Mouse (Mus musculus) heart, embryonic 16.5 days (tissue): ENCODE data around the gene Rpap1. TPM values are rescaled to one million over a fixed set of nuclear protein-coding genes. Genes with fewer than 3 reads are reported as not detected.
A peak's percentile ranks its signal among the peaks of the same experiment; 100 is the strongest.

Experiments
- ATAC-seq: fragments of 200-750 bp; cut with Nextera tagmentation; replicated peaks from 2 replicates; pipeline ENCODE4 v1.8.0; 2017; ENCODE audit warnings: moderate number of reproducible peaks; ENCODE audit not compliant: insufficient read depth, low FRiP score; ENCODE audit errors: extremely low read depth
- H3K27ac ChIP-seq: fragments of 300-500 bp; sonication (generic); 2 replicates; pipeline ENCODE4 v1.5.1; 2014; ENCODE audit warnings: mild to moderate bottlenecking, low read length, control low read depth, moderate library complexity
- H3K27me3 ChIP-seq: fragments of 300-500 bp; sonication (generic); 2 replicates; pipeline ENCODE4 v1.6.1; 2014; ENCODE audit warnings: low read length, mixed read lengths; ENCODE audit not compliant: control insufficient read depth, insufficient read depth
- H3K36me3 ChIP-seq: fragments of 300-500 bp; sonication (generic); 2 replicates; pipeline ENCODE4 v1.6.1; 2014; ENCODE audit not compliant: control insufficient read depth, insufficient read depth
- H3K4me1 ChIP-seq: fragments of 300-500 bp; sonication (generic); 2 replicates; pipeline ENCODE4 v1.6.1; 2014; ENCODE audit warnings: low read length, mixed read lengths; ENCODE audit not compliant: control insufficient read depth, insufficient read depth
- H3K4me2 ChIP-seq: fragments of 300-500 bp; sonication (generic); 2 replicates; pipeline ENCODE4 v1.6.1; 2014; ENCODE audit warnings: low read depth, mild to moderate bottlenecking, control low read depth, low read length
- H3K4me3 ChIP-seq: fragments of 300-500 bp; sonication (generic); 2 replicates; pipeline ENCODE4 v1.5.1; 2014; ENCODE audit warnings: mild to moderate bottlenecking, control low read depth, low read length
- H3K9ac ChIP-seq: fragments of 300-500 bp; sonication (generic); 2 replicates; pipeline ENCODE4 v1.6.1; 2014; ENCODE audit warnings: low read length, control low read depth
- H3K9me3 ChIP-seq: fragments of 300-500 bp; sonication (generic); replicated peaks from 2 replicates; pipeline ENCODE4 v1.6.1; 2016; ENCODE audit warnings: low read length; ENCODE audit not compliant: control insufficient read depth
- WGBS: fragments of 180-500 bp; shearing (Covaris S2); extraction: QIAGEN DNeasy Blood & Tissue Kit; methylation state at CpG from one replicate; pipeline ENCODE4 v1.1.7; 2014; 5-methylcytosine and 5-hydroxymethylcytosine counted together
- polyA plus RNA-seq: library from polyadenylated mRNA; unstranded; fragments of >200 nt; fragmentation: Nextera tagmentation; extraction: Ambion mirVana; gene quantifications from 2 replicates; pipeline ENCODE4 v1.2.1, GENCODE M21; 2015

Gene Rpap1
- polyA plus RNA-seq, 1 experiment from 2014 or later = 17.2 TPM

DNA sequence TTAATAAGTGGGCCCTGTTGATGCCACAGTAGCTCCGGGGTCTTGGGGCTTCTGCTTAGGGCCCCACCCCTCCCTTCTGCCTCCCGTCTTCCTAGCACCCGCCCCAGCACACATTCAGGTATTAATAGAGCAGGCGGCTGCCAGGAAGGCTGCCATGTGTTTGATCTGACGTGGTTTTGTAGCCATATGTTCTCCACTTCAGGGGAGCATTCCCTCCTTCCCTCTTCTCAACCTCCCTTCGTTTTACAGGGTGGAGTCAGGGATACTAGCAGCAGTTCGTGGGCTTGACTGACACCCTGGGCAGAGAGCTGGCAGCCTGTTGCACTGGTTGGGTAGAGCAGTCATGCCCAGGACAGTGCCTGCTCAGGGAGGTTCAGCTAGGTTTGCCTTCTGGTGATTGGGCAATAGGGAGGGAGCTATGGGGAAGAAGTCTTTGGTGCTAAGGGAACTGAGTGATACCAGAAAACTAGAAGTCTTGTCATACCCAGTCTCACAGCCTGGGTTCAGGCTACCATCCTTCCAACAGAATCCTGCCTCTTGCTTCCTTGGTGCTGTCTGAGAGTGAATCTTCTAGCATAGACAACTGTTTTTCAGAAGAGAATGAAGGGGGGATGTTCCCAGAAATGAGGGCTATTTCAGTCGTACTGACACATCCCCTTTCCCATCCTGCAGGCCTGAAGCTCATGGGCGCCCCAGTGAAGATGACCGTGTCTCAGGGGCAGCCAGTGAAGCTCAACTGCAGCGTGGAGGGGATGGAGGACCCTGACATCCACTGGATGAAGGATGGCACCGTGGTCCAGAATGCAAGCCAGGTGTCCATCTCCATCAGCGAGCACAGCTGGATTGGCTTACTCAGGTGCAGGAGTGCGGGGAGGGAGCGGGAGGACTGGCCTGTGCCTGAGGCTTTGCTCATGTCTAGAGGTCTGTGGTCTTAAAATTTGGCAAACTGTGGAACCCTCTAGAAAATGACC is 13.8 kb upstream of the Rpap1 start:
- Histone ChIP-seq H3K9me3 (no peaks in the 10 kb centered on the region), H3K4me1 (peaks cover 27% of the 10 kb centered on the region), H3K9ac (no peak overlapping the region), H3K27me3 (0 out of 2 replicates have a peak, but pooled peaks cover 4% of the 10 kb centered on the region), H3K4me2 (peak overlapping the region; percentile 99), H3K36me3 (no peaks in the 10 kb centered on the region), H3K4me3 (peak overlapping the region; percentile 76), H3K27ac (no peak overlapping the region)
- ATAC-seq = no peak
- 63% methylated on average over 15 of the region's 15 CpGs for WGBS

DNA sequence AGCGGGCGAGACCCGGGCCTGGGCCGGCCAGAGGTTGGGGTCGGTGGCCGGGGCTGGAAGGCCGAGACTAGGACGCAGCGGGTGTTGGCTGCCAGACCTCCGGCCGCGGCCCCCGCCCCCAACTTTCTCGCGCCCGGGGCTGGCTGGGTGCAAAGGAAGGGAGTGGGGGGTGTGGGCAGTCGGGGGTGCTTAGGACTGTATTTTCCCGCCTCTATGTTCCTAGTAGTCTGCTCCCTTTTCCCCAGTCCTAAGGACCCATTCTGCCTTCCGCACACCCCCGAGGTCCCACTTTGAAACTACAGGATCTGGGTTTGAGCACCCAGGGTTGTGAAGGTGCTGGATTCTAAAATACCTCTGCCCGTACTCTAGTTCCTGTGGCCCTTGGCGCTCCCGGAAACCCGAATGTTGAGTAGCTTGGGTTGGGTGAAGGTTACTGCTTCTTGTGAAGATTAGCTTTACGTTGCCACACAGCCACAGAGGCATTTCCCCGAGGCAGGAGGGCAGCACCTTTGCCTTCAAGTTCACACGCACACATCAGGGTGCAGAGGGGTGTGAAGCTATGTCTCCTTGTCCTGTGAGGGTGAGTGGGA is 12.7 kb upstream of the Rpap1 start:
- 1% methylated on average over 26 of the region's 27 CpGs for WGBS
- H3K27ac ChIP-seq = no peak overlapping the region
- no peaks in the 10 kb centered on the region for H3K36me3 ChIP-seq
- ATAC-seq = peak; percentile 33; the same call in 1 of the 2 replicates
- no peaks in the 10 kb centered on the region for H3K9me3 ChIP-seq
- H3K4me3 ChIP-seq = peak overlapping the region; percentile 76
- H3K4me1 ChIP-seq = peaks cover 27% of the 10 kb centered on the region
- H3K4me2 ChIP-seq = peak overlapping the region; percentile 99
- H3K27me3 ChIP-seq = 0 out of 2 replicates have a peak, but pooled peaks cover 4% of the 10 kb centered on the region
- peak overlapping the region; percentile 83 for H3K9ac ChIP-seq

DNA sequence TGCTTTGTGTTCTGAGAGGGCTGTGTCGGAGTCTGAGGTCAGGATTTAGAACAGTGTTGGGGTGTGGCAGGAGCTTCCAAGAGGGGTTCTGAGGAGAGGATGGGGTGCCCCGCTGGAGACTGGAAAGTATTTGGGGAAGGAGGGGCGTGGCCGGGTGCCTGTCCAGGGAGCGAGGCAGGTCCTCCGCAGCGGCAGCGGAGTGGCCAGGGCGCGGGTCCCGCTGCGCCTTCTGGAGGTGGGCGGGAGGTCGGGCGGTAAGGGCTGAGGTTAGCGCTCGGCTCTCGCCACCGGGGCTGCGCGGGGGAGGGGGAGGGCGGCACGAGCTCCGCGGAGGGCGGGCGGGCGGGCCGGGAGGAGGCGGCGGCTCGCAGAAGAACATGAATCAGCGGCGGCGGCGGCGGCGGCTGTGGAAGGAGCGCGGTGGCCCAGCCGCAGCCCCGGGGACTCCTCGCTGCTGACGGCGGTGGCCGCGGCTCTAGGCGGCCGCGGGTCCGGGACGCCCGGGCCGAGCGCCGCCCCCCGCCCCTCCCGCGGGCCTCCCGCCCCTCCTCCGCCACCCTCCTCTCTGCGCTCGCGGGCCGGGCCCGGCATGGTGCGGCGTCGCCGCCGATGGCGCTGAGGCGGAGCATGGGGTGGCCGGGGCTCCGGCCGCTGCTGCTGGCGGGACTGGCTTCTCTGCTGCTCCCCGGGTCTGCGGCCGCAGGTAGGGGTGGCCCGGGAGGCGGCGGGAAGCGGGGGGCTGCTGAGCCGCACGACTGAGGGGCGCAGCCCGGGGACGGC is 12.0 kb upstream of the Rpap1 start:
- Histone ChIP-seq H3K36me3 (no peaks in the 10 kb centered on the region), H3K27ac (no peak overlapping the region), H3K4me2 (peak overlapping the region; percentile 99), H3K9ac (peak overlapping the region; percentile 83), H3K4me3 (peak overlapping the region; percentile 76), H3K9me3 (no peaks in the 10 kb centered on the region), H3K27me3 (0 out of 2 replicates have a peak, but pooled peaks cover 4% of the 10 kb centered on the region), H3K4me1 (peaks cover 24% of the 10 kb centered on the region)
- under 1% methylated on average over 80 of the region's 89 CpGs for WGBS
- ATAC-seq = peak; percentile 59

DNA sequence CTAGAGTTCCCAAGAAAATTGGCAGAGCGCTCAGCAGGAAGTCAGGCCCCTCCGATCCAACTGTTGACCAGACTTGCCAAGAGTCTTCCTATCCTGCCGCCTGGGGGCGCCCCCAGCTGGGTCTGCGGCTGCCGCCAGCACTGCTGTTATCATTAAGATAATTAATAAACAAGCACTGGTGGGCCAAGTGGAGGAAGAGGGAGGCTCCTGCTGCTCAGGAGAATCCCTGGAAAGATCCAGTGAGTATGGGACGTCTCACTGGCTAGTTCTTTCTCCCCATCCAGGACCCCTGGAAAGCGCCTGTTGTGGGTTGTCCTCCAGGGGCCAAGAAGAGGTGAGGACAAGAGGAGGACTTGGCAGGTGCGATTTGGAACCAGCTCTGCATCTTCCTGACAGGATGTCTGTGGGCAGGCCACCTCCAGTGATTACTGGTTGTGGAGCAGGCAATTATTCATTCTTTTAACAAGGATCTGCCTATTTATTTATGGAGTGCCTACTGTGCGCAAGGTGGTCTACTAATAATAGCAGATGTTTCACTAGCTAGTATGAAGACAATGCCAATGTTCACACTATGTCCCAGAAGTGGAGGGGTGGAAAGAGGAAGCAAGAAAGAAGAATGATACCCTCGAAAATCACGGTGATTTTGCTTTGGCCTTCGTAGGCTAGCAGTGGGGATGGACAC is 11.1 kb upstream of the Rpap1 start:
- Histone ChIP-seq H3K4me1 (peaks cover 24% of the 10 kb centered on the region), H3K4me2 (peak overlapping the region; percentile 99), H3K9me3 (no peaks in the 10 kb centered on the region), H3K4me3 (no peak overlapping the region), H3K27me3 (0 out of 2 replicates have a peak, but pooled peaks cover 4% of the 10 kb centered on the region), H3K36me3 (no peaks in the 10 kb centered on the region), H3K27ac (no peak overlapping the region), H3K9ac (no peak overlapping the region)
- 0 out of 2 replicates have a peak, but pooled peaks have one; percentile 33 for ATAC-seq
- WGBS = 10% methylated on average over 13 of the region's 13 CpGs

DNA sequence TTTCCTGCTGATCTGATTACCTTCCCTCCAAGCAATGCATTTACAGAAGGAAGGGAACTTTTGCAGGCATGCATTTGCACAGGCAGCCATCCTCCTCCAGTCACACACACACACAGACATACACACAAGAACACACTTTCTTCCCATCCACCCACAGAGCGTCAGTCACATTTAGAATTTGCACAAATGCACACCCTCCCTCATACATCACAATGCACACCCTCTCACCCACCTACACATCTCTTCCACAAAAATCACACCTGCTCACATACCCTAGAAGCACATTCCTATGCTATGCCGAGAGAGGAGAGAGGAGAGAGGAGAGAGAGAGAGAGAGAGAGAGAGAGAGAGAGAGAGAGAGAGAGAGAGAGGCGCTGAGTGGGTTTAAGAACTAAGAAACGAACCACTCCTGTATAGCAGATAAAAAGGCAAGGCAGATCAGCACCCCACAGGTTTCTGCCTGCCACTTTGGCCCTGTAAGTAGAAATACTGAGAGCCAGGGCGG is 10.0 kb upstream of the Rpap1 start, which contains the start of gene Tyro3:
TSS of gene Tyro3 (plus strand) at position 455 of the 505 bp plus-strand sequence.
- peak within 1 kb of the TSS; percentile 99; the same call in 1 of the 2 replicates for H3K4me2 ChIP-seq
- no peak within 1 kb of the TSS for H3K27ac ChIP-seq
- H3K36me3 ChIP-seq = no peaks in the 10 kb centered on the region
- no peaks in the 10 kb centered on the region for H3K9me3 ChIP-seq
- no peak for ATAC-seq
- peaks cover 19% of the 10 kb centered on the region for H3K4me1 ChIP-seq
- no peak within 1 kb of the TSS for H3K4me3 ChIP-seq
- 54% methylated on average over 5 of the region's 5 CpGs for WGBS
- H3K27me3 ChIP-seq = 0 out of 2 replicates have a peak, but pooled peaks cover 4% of the 10 kb centered on the region
- H3K9ac ChIP-seq = no peak within 1 kb of the TSS

DNA sequence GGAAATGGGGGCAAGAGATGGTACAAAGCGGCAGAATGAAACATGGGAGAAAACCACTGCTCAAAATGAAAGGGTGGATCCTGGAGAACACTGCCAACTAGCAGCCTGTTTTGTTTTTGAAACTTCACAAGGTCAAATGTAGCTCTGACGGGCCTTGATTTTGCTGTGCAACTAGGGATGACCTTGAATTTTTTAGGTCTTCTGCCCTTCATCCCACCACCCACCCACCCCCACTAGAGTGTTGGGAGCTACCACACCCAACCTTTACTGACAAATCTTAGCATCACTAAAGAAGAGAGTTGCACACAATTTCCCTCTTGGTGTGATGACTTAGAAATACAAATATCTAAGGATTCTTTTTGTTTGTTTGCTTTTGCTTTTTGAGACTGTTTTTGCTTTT is 2.7 kb upstream of the Rpap1 start:
- 72% methylated on average over 2 of the region's 2 CpGs for WGBS
- Histone ChIP-seq H3K9me3 (no peaks in the 10 kb centered on the region; the same call in 1 of the 2 replicates), H3K4me2 (no peak overlapping the region), H3K27me3 (no peaks in the 10 kb centered on the region), H3K27ac (no peak overlapping the region), H3K36me3 (no peaks in the 10 kb centered on the region), H3K9ac (no peak overlapping the region), H3K4me3 (no peak overlapping the region), H3K4me1 (peaks cover 10% of the 10 kb centered on the region)
- ATAC-seq = no peak

DNA sequence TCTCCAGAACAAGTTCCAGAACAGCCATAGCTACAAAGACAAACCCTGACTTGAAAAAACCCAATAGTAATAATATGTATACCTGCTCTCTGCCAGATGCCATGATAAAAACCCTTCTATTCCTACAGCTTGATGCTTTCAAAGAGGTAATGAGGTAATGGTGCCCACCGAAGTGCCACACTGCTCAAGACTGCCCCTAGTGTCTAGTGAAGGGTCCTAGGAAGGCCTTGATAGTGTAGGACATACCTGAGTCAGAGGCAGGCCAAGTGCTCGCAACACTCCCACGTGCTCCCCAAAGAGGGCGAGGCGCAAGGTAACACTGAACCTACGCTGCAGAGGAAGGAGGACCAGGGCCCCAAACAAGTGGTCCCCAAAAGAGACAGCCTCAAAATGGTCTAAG is 20.1 kb downstream of the Rpap1 start:
- Histone ChIP-seq H3K9ac (no peak overlapping the region), H3K27me3 (no peaks in the 10 kb centered on the region), H3K9me3 (no peaks in the 10 kb centered on the region), H3K27ac (no peak overlapping the region), H3K4me2 (no peak overlapping the region), H3K4me3 (no peak overlapping the region), H3K36me3 (peaks cover 28% of the 10 kb centered on the region), H3K4me1 (no peaks in the 10 kb centered on the region)
- ATAC-seq = no peak
- 93% methylated on average over 6 of the region's 6 CpGs for WGBS

DNA sequence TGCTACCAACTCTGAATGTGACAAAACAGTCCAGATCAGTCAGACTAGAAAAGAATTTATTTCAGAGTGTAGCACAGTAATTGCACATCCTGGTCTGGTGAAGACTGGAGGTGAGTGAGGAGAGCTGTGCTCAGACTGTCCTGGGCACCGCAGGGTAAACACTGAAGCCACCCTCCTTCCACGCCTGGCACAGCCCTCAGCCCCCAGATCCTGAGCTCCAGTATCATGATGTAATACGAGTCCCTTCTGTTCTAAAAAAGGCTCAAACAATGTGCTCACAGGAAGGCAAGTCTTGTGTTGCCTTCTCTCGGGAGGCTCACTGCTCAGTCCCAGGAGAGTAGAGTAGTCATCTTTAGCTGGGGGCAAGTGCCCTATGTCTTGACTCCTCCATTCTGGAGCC is 23.4 kb downstream of the Rpap1 start:
- Histone ChIP-seq H3K36me3 (peaks cover 15% of the 10 kb centered on the region), H3K4me1 (no peaks in the 10 kb centered on the region), H3K9me3 (no peaks in the 10 kb centered on the region), H3K27me3 (peaks cover 8% of the 10 kb centered on the region), H3K4me2 (no peak overlapping the region), H3K4me3 (no peak overlapping the region), H3K27ac (no peak overlapping the region), H3K9ac (no peak overlapping the region)
- ATAC-seq = no peak
- 53% methylated on average over 4 of the region's 4 CpGs for WGBS
